Mouse (Mus musculus) stomach, embryonic 15.5 days (tissue): ENCODE measurements around the gene Dpy19l3. TPM values are rescaled to one million over a fixed set of nuclear protein-coding genes. Genes with fewer than 3 reads are reported as not detected.

Experiments
- ATAC-seq: fragments of 200-750 bp; cut with Nextera tagmentation; 2 replicates; pipeline ENCODE4 v1.8.0; 2017; ENCODE audit warnings: low read depth, moderate number of reproducible peaks, moderate TSS enrichment; ENCODE audit not compliant: insufficient read depth, low FRiP score
- H3K27ac ChIP-seq: fragments of 300-500 bp; sonication (generic); 2 replicates; pipeline ENCODE4 v1.5.1; 2015; ENCODE audit warnings: mild to moderate bottlenecking, inconsistent platforms
- H3K27me3 ChIP-seq: fragments of 300-500 bp; sonication (generic); replicated peaks from 2 replicates; pipeline ENCODE4 v1.6.1; 2015; ENCODE audit warnings: inconsistent platforms
- H3K36me3 ChIP-seq: fragments of 300-500 bp; sonication (generic); 2 replicates; pipeline ENCODE4 v1.6.1; 2015; ENCODE audit warnings: inconsistent platforms
- H3K4me1 ChIP-seq: fragments of 300-500 bp; sonication (generic); 2 replicates; pipeline ENCODE4 v1.6.1; 2015; ENCODE audit warnings: inconsistent platforms
- H3K4me2 ChIP-seq: fragments of 300-500 bp; sonication (generic); 2 replicates; pipeline ENCODE4 v1.6.1; 2015; ENCODE audit warnings: mild to moderate bottlenecking, inconsistent platforms
- H3K4me3 ChIP-seq: fragments of 300-500 bp; sonication (generic); replicated peaks from 2 replicates; pipeline ENCODE4 v1.5.1; 2015; ENCODE audit warnings: inconsistent platforms
- H3K9ac ChIP-seq: fragments of 300-500 bp; sonication (generic); 2 replicates; pipeline ENCODE4 v1.6.1; 2015; ENCODE audit warnings: inconsistent platforms
- H3K9me3 ChIP-seq: fragments of 300-500 bp; sonication (generic); 2 replicates; pipeline ENCODE4 v1.6.1; 2016; ENCODE audit warnings: inconsistent platforms
- WGBS: fragments of 180-500 bp; shearing (Covaris S2); methylation state at CpG from one replicate; pipeline ENCODE4 v1.1.7; 2015; 5-methylcytosine and 5-hydroxymethylcytosine counted together
- polyA plus RNA-seq: library from polyadenylated mRNA; unstranded; fragments of >200 nt; fragmentation: Nextera tagmentation; extraction: Ambion mirVana; gene quantifications from 2 replicates; pipeline ENCODE4 v1.2.1, GENCODE M21; 2015

The Dpy19l3 gene
- 18.5 and 21.1 TPM in 2 replicates for polyA plus RNA-seq

- under 1% methylated on average over 70 of the region's 70 CpGs for WGBS
- no peaks in the 10 kb centered on the region for H3K36me3 ChIP-seq
- H3K4me2 ChIP-seq: peak within 1 kb of the TSS; percentile 99
- peak within 1 kb of the TSS; percentile 87 for H3K4me3 ChIP-seq
- peak within 1 kb of the TSS; percentile 63 for H3K9ac ChIP-seq
- peaks cover 12% of the 10 kb centered on the region; the same call in 1 of the 2 replicates for H3K4me1 ChIP-seq
- H3K9me3 ChIP-seq: no peaks in the 10 kb centered on the region
- peak; percentile 97 for ATAC-seq
- peak within 1 kb of the TSS; percentile 59 for H3K27ac ChIP-seq
- no peaks in the 10 kb centered on the region for H3K27me3 ChIP-seq
Observed at GRCm38 (mm10) chr7:35754033-35754885, at the start of gene Dpy19l3. TSS of gene Dpy19l3 (minus strand) at chr7:35754454.

GRCm38 (mm10) chr7:35802906-35803595 lies 48.8 kb upstream of the Dpy19l3 start, which contains the start of gene Zfp507:
TSS of gene Zfp507 (minus strand) at chr7:35803003.
- peak within 1 kb of the TSS; percentile 88 for H3K9ac ChIP-seq
- peak within 1 kb of the TSS; percentile 68 for H3K4me3 ChIP-seq
- H3K27me3 ChIP-seq: no peaks in the 10 kb centered on the region; the same call in 1 of the 2 replicates
- 21% methylated on average over 24 of the region's 26 CpGs for WGBS
- no peaks in the 10 kb centered on the region for H3K9me3 ChIP-seq
- peak within 1 kb of the TSS; percentile 72 for H3K4me2 ChIP-seq
- peak; percentile 93 for ATAC-seq
- peaks cover 8% of the 10 kb centered on the region for H3K36me3 ChIP-seq
- 0 out of 2 replicates have a peak, but pooled peaks cover 4% of the 10 kb centered on the region for H3K4me1 ChIP-seq
- H3K27ac ChIP-seq: peak within 1 kb of the TSS; percentile 64

GRCm38 (mm10) chr7:35802201-35802905 lies 48.1 kb upstream of the Dpy19l3 start:
- peak overlapping the region; percentile 88 for H3K9ac ChIP-seq
- peak overlapping the region; percentile 72 for H3K4me2 ChIP-seq
- H3K9me3 ChIP-seq: no peaks in the 10 kb centered on the region
- peak; percentile 81 for ATAC-seq
- WGBS: under 1% methylated on average over 46 of the region's 49 CpGs
- H3K4me1 ChIP-seq: 0 out of 2 replicates have a peak, but pooled peaks cover 4% of the 10 kb centered on the region
- peaks cover 10% of the 10 kb centered on the region for H3K36me3 ChIP-seq
- peak overlapping the region; percentile 64 for H3K27ac ChIP-seq
- H3K4me3 ChIP-seq: peak overlapping the region; percentile 68
- no peaks in the 10 kb centered on the region; the same call in 1 of the 2 replicates for H3K27me3 ChIP-seq

GRCm38 (mm10) chr7:35796123-35796522 lies 41.9 kb upstream of the Dpy19l3 start:
- Histone ChIP-seq H3K27me3 (no peaks in the 10 kb centered on the region), H3K4me3 (no peak overlapping the region), H3K4me2 (no peak overlapping the region), H3K27ac (no peak overlapping the region), H3K36me3 (peaks cover 47% of the 10 kb centered on the region), H3K4me1 (0 out of 2 replicates have a peak, but pooled peaks cover 3% of the 10 kb centered on the region), H3K9ac (no peak overlapping the region), H3K9me3 (no peaks in the 10 kb centered on the region)
- no peak for ATAC-seq
- WGBS: 50% methylated on average over 7 of the region's 7 CpGs

GRCm38 (mm10) chr7:35794145-35794664 lies 40.0 kb upstream of the Dpy19l3 start:
- ATAC-seq: no peak
- H3K9ac ChIP-seq: no peak overlapping the region
- H3K9me3 ChIP-seq: no peaks in the 10 kb centered on the region
- no peak overlapping the region for H3K4me3 ChIP-seq
- H3K4me1 ChIP-seq: 0 out of 2 replicates have a peak, but pooled peaks cover 2% of the 10 kb centered on the region
- no peak overlapping the region for H3K27ac ChIP-seq
- no peak overlapping the region for H3K4me2 ChIP-seq
- H3K36me3 ChIP-seq: peaks cover 53% of the 10 kb centered on the region
- H3K27me3 ChIP-seq: no peaks in the 10 kb centered on the region
- 70% methylated on average over 12 of the region's 12 CpGs for WGBS

GRCm38 (mm10) chr7:35792150-35792848 lies 38.0 kb upstream of the Dpy19l3 start:
- Histone ChIP-seq H3K36me3 (peaks cover 59% of the 10 kb centered on the region), H3K4me2 (no peak overlapping the region), H3K27me3 (no peaks in the 10 kb centered on the region), H3K27ac (no peak overlapping the region), H3K9me3 (no peaks in the 10 kb centered on the region), H3K4me3 (no peak overlapping the region), H3K9ac (no peak overlapping the region), H3K4me1 (0 out of 2 replicates have a peak, but pooled peaks cover 2% of the 10 kb centered on the region)
- no peak for ATAC-seq
- 78% methylated on average over 12 of the region's 12 CpGs for WGBS

GRCm38 (mm10) chr7:35790926-35791325 lies 36.7 kb upstream of the Dpy19l3 start:
- Histone ChIP-seq H3K4me1 (no peaks in the 10 kb centered on the region), H3K4me2 (no peak overlapping the region), H3K9me3 (no peaks in the 10 kb centered on the region), H3K9ac (no peak overlapping the region), H3K4me3 (no peak overlapping the region), H3K36me3 (peaks cover 56% of the 10 kb centered on the region), H3K27ac (no peak overlapping the region), H3K27me3 (no peaks in the 10 kb centered on the region)
- WGBS: 79% methylated on average over 8 of the region's 8 CpGs
- no peak for ATAC-seq

- H3K4me2 ChIP-seq: no peak overlapping the region
- WGBS: 86% methylated on average over 8 of the region's 8 CpGs
- no peaks in the 10 kb centered on the region for H3K9me3 ChIP-seq
- peaks cover 56% of the 10 kb centered on the region for H3K36me3 ChIP-seq
- ATAC-seq: no peak
- no peaks in the 10 kb centered on the region for H3K27me3 ChIP-seq
- H3K4me1 ChIP-seq: no peaks in the 10 kb centered on the region
- H3K9ac ChIP-seq: no peak overlapping the region
- no peak overlapping the region for H3K27ac ChIP-seq
- H3K4me3 ChIP-seq: no peak overlapping the region
Observed at GRCm38 (mm10) chr7:35790201-35790600, 35.9 kb upstream of the Dpy19l3 start.

GRCm38 (mm10) chr7:35785579-35785978 lies 31.3 kb upstream of the Dpy19l3 start:
- Histone ChIP-seq H3K27me3 (no peaks in the 10 kb centered on the region), H3K4me1 (no peaks in the 10 kb centered on the region), H3K4me3 (no peak overlapping the region), H3K9ac (no peak overlapping the region), H3K27ac (peak overlapping the region; percentile 54; the same call in 1 of the 2 replicates), H3K36me3 (peaks cover 28% of the 10 kb centered on the region), H3K4me2 (no peak overlapping the region), H3K9me3 (no peaks in the 10 kb centered on the region)
- peak; percentile 80 for ATAC-seq
- WGBS: 30% methylated on average over 4 of the region's 4 CpGs

- Histone ChIP-seq H3K9me3 (no peaks in the 10 kb centered on the region), H3K9ac (no peak overlapping the region), H3K36me3 (peaks cover 29% of the 10 kb centered on the region), H3K4me3 (no peak overlapping the region), H3K27ac (no peak overlapping the region), H3K4me2 (no peak overlapping the region), H3K27me3 (no peaks in the 10 kb centered on the region), H3K4me1 (no peaks in the 10 kb centered on the region)
- no peak for ATAC-seq
Observed at GRCm38 (mm10) chr7:35782252-35782651, 28.0 kb upstream of the Dpy19l3 start.

GRCm38 (mm10) chr7:35774127-35774526 lies 19.9 kb upstream of the Dpy19l3 start:
- no peak overlapping the region for H3K27ac ChIP-seq
- H3K27me3 ChIP-seq: no peaks in the 10 kb centered on the region
- no peak overlapping the region for H3K4me3 ChIP-seq
- no peaks in the 10 kb centered on the region for H3K9me3 ChIP-seq
- ATAC-seq: no peak
- no peak overlapping the region for H3K4me2 ChIP-seq
- peaks cover 35% of the 10 kb centered on the region for H3K36me3 ChIP-seq
- H3K9ac ChIP-seq: no peak overlapping the region
- H3K4me1 ChIP-seq: no peaks in the 10 kb centered on the region
- WGBS: 88% methylated on average over 12 of the region's 12 CpGs
